Mouse (Mus musculus) brain, embryonic 14.5 days (tissue): Measurements from ENCODE around the gene 2210011C24Rik.

Experiments used
- CTCF ChIP-seq: fragments of 200-500 bp; IDR thresholded peaks from 2 replicates; pipeline ENCODE4 v1.5.1; 2012; ENCODE audit warnings: inconsistent platforms, mild to moderate bottlenecking, moderate library complexity, borderline replicate concordance; ENCODE audit not compliant: insufficient read depth, insufficient read length; ENCODE audit errors: extremely low read depth
- POLR2A ChIP-seq: fragments of 200-500 bp; IDR thresholded peaks from 2 replicates; pipeline ENCODE4 v1.6.1; 2012; ENCODE audit warnings: mild to moderate bottlenecking, inconsistent platforms, borderline replicate concordance; ENCODE audit not compliant: poor library complexity, insufficient read depth, insufficient read length, severe bottlenecking; ENCODE audit errors: extremely low read depth

- TF ChIP-seq CTCF (no peak), POLR2A (no peak)
Measured at GRCm38 (mm10) chr8:84021096-84021495, 9.1 kb upstream of the 2210011C24Rik start, which contains the start of gene Palm3.
